Mouse (Mus musculus) common myeloid progenitor, adult 5-6 weeks (primary cell): ENCODE results near the gene Ckap5. TPM values are rescaled to one million over a fixed set of nuclear protein-coding genes. Genes with fewer than 3 reads are reported as not detected.
A peak's percentile ranks its signal among the peaks of the same experiment; 100 is the strongest.
"Not testable (repeated sequence)": the region's sequence is repeated elsewhere in the genome, so short reads cannot be mapped to it uniquely, and the experiment has no call there.

ENCODE experiments used
- ATAC-seq: replicated peaks from 2 replicates; pipeline ENCODE4 v1.8.0; 2016; ENCODE audit warnings: low read depth, mild to moderate bottlenecking, moderate TSS enrichment, inconsistent platforms; ENCODE audit not compliant: poor library complexity, severe bottlenecking
- total RNA-seq: library from RNA; stranded (forward); fragments of 200-1000, 187-1606 nt; gene quantifications from 2 replicates; pipeline ENCODE4 v1.2.3, GENCODE M21; 2017

The Ckap5 gene
- total RNA-seq, 1 experiment from 2014 or later = 117 TPM

DNA sequence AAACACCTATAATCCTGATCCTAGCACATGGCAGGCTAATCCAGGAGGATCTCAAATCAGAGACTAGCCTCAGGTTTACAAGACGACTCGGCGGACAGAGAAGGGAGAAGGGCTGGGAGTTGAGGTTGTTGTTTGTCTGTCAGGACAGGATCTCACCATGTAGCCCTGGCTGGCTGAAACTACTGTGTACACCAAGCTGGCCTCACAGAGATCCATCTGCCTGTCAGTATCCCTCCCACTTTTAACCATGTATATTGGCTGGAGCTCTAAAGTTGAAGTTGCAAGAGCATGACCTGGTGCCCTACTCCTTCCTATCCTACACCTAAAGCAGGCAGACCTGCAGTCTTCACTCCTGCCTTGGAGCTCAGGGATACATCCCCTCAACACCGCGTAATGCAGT, 95.8 kb downstream of the Ckap5 start:
- ATAC-seq = no peak

DNA sequence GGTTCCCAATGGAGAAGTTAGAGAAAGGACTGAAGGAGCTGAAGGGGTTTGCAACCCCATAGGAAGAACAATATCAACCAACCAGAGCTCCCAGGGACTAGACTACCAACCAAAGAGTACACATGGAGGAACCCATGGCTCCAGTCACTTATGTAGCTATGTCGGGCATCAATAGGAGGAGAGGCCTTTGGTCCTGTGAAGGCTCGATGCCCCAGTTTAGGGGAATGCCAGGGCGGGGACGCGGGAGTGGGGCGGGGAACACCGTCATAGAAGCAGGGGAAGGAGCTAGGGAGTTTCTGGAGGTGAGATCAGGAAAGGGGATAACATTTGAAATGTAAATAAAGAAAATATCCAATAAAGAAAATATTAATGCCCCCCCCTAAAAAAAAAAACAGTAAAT, 96.8 kb downstream of the Ckap5 start:
- ATAC-seq = not testable (repeated sequence)

DNA sequence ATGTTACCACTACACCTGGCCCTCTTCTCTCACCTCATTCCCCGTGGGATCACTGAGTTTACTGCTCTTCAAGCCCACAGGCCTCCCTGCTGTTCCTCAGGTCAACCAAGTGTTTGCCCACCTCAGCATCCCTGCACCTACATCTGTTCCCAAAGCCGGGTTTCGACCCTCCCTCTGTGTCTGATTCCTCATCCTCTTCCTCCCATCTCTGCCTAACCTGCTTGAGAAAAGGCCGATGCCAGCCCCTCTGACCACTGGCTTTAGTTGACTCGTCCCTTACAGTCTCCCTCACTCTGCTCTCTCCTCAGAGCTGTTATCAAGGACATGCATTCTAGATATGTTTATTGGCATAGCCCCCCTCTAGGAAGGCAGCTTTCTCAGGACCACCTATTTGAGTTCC, 100.9 kb downstream of the Ckap5 start:
- no peak for ATAC-seq

DNA sequence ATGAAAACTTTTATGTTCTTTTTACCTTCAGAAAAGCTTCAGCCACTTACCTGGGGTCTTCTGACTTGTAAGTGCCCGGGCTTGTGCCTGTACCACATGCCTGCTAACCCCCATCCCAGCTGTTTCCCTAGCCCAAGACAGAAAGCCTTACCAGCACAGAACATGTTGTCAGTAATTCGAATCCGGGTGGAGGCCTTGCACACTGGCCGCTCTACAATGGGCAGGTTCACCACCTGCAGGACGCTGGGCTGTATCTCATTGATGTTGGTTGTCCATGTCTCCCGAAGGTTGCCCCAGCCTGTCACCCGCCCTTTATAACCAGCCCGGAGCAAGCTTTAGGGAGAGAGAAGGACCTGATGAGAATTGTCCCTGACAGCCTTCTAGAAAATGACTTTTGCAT, 101.6 kb downstream of the Ckap5 start:
- no peak for ATAC-seq

DNA sequence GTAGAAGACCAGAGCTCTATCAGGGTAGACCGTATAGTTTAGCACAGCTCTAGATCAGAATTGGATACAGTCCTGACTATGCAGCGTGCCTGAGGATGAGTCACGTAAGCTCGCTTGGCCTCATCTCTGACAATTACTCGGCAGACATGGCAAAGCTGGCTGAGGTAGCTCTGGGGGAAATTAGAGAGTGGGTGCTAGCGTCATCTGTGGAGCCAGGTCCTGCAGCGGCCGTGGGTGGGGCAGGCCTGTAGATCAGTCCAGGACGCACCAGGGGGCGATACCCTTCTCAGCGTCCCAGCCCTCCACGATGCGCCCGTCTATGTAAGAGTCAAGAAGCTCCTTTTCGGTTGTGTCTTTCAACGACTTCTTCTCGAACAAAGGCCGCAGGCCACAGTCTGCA, 103.1 kb downstream of the Ckap5 start:
- no peak for ATAC-seq

DNA sequence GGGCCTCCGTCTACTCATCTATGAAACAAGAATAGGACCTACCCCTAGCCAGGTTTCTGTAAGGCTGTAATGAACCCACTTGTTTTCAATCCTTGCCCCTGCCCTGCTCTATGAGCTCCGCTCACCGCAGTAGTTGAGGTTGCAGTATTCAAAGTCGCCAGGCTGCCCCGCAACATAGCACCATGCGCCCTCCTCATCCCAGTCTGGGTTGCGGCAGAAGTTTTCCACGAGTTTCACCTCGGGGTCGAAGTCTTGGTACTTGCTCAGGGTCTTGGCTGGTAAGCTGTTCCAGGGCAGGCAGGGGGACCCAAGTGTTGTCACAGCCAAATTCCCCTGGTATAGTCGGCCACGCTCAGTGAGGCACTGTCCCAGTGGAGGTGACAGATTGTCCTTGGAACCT, 103.8 kb downstream of the Ckap5 start:
- no peak for ATAC-seq

DNA sequence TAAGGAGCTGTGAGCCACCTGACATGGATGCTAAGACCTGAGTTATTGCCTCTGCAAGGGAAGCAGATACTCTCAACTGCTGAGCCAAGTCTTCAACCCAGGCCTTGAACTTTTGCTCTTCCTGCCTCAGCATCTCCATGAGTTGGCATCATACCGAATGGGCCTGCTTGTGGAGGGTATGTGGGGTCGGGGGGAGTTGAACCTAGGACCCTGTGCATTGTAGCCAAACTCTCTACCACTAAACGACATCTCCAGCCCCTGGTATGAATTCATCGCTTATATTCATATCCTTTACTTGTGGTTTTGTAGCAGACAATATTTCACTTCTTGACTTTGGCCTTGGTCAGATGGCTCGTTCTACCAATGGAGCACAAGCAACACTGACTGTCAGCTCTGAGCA, 105.3 kb downstream of the Ckap5 start:
- no peak for ATAC-seq

DNA sequence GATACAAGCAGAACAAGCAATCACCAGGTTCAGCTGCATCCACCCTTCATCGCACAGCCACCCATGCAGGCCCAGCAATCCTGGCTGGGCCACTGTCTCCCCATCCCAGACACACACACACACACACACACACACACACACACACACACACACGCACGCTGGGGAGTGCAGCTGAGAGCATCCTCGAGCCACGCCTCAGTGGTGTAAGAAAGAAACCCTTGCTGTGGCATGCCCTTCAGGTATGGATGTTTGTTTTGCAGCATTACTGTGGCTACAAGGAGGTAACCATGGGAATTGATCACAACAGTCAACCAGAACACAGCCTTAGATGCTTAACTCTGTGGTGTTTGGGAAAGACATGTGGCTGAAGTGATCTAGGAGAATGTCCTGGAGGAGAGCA, 105.8 kb downstream of the Ckap5 start:
- ATAC-seq = no peak

DNA sequence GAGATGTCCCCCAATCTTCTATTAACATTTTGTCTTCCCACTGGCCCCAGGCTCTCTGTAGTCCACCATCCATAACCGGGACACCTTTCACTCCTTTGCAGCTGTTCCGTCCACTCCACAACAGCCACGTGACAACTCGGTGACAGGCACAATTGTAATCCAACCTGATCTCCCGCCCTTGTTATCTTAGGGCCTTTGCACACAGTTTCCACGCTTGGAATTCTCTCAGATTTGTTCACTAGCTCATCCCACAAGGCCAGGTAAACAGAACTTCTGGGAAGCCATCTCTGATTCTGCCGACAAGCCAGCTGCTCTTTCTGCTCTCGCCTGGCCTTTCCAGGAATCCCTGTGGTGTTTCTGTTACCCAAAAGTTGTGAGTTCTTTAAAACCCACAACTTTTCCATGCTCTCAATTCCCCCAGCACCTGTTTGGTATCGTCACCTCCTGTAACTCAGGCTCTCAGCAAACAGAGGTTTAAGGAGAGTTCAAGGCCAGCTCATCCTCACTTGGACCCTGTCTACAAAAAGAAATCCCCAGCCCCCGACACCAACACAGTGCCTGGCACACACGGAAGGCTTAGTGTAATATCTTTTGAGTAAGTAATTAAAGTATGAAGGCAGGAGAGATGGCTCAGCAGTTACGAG, 106.9 kb downstream of the Ckap5 start:
- ATAC-seq = no peak

DNA sequence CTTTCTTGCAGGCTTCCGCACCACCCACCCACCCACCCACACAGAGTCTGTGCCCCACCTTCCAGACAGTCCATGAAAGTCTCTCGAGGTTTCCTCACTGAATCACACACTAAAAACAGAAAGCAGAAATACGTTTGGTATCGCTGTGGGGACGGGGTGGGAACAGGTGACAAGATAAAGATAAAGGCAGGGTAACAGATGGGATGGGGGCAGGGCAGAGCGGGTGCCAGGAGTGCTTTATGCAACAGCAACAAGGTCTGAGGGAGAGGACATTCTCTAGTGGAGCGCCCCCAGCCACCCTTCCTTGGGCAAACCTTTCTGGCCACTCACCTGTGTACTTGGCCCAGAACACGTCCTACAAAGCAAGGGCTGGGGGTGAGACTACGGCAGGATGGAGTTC, 108.3 kb downstream of the Ckap5 start:
- ATAC-seq = peak; percentile 58; the same call in 1 of the 2 replicates

DNA sequence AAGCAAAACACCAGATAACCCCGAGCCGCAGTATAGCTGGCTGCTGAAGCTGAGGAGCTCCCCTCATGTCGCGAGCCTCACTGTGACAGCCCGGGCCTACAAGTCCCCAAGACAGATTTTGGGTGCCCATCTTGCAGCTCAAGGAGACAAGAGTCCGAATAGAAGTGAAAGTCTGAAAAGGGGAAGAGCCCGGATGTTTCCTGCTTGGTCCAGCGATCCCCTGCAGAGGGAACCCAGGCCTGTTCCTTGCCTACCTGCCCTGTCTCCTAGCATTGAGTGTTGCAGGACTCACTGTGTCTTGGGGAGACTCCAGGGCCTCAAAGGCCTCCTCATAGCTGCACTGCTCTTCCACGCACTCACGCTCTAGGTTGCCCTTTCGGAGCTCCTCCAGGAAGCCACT, 108.9 kb downstream of the Ckap5 start:
- ATAC-seq = no peak

DNA sequence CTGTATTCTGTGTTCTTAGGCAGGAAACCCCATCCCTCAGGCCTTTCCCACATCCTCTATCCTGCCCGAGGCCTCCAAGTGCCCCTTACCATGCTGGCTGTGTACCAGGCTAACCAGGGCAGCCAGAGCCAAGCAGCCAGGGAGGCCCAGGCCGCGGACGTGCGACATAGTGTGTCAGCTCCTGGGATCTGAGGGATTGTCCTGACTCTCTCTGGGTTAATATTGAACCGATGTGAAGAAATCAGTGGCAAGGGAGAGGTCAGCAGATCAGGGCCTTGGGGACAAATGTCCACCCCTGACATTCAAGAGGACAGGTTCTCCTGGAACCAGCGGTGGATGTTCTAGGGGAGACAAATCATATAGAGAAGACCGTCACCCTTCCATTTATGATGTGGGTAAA, 109.7 kb downstream of the Ckap5 start, which contains the start of gene F2:
Gene F2 (minus strand): TSS at position 186 of the 400 bp plus-strand sequence.
- no peak for ATAC-seq

DNA sequence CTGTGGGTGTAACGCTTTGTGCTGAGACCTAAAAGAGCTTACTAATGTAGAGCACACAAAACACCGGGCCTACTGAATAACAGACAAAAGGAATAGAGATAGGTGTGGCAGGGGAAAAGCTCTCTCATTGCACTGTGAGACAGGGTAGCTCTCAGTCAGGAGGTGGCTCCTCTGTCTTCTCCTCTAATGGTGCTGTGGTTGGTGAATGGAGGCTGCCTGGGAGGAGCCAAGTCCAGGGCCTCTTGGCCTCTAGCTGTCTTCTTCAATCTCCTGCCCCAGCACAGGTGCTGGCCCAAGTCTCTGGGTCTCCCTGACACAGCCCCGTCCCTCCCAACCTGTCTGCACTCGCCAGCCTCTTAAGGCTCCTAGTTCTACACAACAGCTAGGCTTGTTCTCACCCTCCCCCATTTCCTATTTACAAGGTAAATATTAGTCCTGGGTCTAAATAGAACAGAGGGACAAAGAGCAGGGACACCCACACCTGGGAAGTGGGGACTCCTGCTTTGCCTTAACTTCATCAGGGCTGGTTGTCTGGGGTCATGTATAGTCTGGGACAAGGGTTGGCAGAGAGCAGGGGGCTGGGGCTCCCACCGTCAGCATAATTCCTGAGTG, 110.3 kb downstream of the Ckap5 start:
- no peak for ATAC-seq

DNA sequence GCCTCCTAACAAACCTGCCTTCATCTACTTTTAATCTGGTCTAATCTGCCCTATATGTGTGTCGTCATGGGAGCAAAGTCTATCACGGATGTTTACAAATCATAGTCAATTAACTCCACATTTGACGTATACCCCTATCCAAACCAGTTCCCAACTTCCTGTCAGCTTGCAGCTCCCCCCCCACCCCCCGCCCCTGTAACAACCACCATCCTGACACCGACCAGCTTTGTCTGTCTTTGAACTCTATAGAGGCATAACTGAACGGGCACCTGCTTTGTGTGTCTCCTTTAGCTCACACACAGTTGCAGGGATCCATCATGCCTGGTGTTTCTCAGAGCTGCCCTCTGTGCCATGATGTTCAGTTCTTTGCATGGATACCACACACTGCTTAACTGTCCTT, 112.4 kb downstream of the Ckap5 start:
- no peak for ATAC-seq

DNA sequence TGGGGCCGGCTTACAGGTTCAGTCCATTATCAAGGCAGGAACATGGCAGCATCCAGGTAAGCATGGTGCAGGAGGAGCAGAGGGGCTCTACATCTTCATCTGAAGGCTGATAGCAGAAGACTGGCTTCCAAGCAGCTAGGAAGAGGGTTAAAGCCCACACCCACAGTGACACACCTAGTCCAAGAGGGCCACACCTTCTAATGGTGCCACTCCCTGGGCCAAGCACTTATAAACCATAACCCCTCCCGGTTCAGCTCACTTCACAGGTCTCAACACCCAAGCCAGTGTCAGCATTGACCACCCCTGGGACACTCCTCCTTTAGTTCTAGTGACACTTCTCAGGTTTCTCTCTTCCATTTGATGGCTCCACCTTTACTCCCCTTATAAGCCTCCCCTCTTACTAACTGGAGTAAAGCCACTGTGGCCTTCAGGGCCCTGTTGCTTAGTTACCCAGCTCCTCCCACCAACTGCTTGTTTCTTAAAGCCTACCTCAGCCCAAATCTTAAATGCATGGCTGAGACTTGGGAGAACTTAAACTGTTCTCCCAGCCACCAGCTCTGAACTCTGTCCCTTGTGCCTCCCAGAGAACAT, 116.4 kb downstream of the Ckap5 start:
- no peak for ATAC-seq

DNA sequence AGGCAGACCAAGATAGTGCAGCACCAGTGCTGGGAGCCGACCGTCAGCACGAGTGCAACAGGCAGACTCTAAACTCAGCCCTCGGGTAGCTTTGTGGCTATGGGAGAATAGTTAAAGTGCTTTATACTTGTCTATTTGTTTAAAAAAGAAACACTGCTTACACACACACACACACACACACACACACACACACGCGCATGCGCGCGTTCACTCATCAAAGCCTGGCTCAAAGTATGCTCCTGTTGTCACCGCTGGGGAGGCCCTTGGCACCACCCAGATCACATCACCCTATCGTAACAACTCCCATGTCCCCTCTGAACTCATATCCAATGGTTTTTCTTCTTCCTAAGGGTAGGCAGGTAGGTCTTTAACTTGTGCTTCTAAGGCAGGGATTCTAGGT, 117.5 kb downstream of the Ckap5 start:
- no peak for ATAC-seq

DNA sequence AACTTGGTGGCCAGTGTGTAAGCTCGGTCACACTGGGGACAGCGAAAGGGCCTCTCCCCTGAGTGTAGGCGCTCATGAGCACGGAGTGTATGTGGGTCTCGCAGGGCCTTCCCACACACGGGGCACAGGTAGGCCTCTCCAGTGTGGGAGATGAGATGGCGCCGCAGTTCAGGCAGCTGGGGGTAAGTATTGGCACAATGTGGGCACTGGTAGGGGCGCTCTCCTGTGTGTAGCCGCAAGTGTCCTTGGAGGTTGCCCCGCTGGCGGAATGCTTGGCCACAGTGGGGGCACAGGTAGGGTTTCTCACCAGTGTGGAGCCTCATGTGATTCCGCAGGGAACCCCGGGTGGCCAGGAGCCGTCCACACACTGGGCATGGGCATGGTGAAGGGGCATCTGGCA, 118.8 kb downstream of the Ckap5 start:
- no peak for ATAC-seq

DNA sequence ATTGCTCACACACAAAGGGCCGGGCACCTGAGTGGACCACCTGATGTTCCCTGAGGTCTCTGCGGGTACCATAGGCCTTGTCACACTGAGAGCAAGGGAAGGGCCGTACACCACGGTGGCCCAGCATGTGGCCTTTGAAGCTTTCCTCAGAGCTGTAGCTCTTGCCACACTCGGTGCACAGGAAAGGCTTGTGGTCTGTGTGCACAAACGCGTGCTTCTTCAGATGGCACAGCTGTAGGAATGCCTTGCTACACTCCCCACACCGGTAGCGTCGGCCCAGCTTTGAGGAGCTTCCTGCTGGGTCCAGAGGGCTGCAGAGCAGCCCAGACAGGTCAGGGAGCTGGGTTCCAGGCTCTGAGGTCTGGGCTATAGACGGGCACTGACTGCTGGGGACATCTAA, 119.2 kb downstream of the Ckap5 start:
- no peak for ATAC-seq

DNA sequence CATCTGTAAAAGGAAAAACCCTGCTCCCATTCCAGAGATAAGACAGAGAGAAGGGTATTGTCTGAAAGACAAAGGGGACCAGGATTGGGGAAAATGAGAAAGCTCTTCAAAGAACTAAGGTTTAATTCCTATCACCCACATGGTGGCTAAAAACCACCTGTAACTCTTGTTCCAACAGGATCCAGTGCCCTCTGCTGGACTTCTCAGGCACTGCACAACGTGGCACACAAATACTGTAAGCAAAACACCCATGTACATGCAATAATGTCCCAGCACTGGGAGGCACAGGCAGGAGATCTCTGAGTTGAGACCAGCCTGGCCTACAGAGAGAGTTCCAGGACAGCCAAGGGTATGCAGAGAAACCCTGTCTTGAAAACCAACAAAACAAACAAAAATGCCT, 120.2 kb downstream of the Ckap5 start:
- no peak for ATAC-seq

DNA sequence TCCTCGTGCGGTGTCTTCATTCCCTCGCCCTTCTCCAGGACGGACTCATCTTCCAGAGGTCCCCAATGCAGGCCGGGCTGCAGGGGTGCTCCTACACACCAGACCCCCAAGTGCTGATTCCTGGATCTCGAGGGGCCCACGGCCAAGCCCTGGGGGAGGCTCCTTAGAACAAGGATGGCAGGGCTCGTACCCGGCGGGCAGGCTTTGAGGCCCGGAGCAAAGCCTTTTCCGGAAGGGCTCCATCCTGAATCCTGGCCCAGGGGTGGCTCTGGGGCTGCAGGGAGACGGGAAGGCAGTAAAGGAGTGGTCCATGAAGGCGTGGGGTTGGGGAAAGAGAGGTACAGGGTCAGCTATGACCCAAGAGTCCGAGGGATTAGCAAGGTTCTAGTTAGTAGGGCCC, 122.6 kb downstream of the Ckap5 start:
- ATAC-seq = no peak

DNA sequence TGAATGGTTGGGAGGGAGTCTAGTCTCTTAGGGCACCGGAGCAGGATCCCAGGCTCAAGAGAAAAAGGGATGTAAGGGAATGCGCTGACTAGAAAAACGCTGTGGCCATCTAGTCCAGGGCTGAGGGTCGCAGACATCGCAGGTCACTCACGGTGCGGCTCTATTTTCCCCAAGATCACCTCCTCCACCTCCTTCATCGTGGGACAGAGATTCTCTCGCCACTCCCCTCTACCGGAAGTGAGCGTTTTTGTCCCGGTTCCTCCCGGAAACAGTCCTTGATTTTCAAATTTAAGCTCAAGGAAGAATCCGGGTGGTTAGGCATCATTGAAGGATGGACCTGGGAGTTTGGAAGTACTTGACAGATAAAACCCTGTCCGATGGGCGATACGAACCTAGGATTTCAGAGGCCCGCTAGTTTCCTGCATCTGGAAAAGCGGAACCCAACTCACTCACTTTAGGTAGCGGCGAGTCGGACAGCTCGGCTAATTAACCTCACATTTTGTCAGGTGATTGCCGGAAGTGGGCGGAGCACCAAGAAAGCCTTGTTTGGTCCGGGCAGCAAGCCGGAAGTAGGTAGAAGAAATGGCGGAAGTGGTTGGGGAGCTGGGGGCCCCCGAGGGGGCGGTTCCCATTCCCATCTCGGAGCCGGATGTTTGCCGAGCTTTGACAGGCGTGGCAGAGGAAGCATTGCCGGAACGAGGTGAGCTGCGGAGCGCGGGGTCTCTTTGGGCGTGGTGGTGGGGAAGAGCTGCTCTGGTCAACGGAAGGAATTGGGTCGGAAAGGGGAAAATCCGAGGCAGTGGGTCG, 123.2 kb downstream of the Ckap5 start, which contains the start of the genes Zfp408 and Arhgap1:
Gene Zfp408 (minus strand): TSS at position 239 of the 807 bp plus-strand sequence.
Gene Arhgap1 (plus strand): TSS at position 308 of the 807 bp plus-strand sequence.
- peak; percentile 93 for ATAC-seq
